Mouse (Mus musculus): ENCODE data around the gene Sox15. TPM values are rescaled to one million over a fixed set of nuclear protein-coding genes. Genes with fewer than 3 reads are reported as not detected.
"Not testable (repeated sequence)": the region's sequence is repeated elsewhere in the genome, so short reads cannot be mapped to it uniquely, and the experiment has no call there.

Gene Sox15
- total RNA-seq (2021), result not detected
- long read RNA-seq, experiment 1, result 0 reads
- long read RNA-seq, experiment 2, result 0 reads

GRCm38 (mm10) chr11:69655264-69656064 is at the start of gene Sox15:
TSS of gene Sox15 (plus strand) at chr11:69655314.
- intact Hi-C loops (cut with DNase I), result loop anchor here (2.0 to 10.0 kb wide), 2 partner anchors 25 to 219 kb away; partner anchors contain the start of gene Tmem95
- peak; percentile 39 to 54 for DNase-seq

- intact Hi-C loops (cut with DNase I), result no loop called here
- DNase-seq, result peak; percentile 63 to 66
Observed at GRCm38 (mm10) chr11:69605726-69606490, 49.2 kb upstream of the Sox15 start, which contains the start of gene Atp1b2. TSS of gene Atp1b2 (minus strand) at chr11:69605942.

GRCm38 (mm10) chr11:69606491-69606795 is 48.7 kb upstream of the Sox15 start:
- intact Hi-C loops (cut with DNase I), result no loop called here
- DNase-seq, result no peak

DNA sequence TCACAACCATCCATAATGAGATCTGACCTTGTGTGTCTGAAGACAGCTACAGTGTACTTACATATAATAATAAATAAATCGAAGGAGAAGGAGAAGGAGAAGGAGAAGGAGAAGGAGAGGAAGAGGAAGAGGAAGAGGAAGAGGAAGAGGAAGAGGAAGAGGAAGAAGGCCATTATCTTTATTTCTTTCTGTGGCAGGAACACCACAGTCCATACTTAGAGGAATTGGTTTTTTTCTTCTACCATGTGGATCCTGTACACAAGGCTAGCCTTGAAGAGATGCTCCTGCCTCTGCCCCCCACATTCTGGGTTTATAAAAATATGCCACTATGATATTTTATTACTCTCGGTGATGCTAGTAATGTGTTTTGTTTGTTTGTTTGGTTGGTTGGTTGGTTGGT is 48.3 kb upstream of the Sox15 start:
- DNase-seq, result no peak
- intact Hi-C loops (cut with DNase I), result no loop called here

DNA sequence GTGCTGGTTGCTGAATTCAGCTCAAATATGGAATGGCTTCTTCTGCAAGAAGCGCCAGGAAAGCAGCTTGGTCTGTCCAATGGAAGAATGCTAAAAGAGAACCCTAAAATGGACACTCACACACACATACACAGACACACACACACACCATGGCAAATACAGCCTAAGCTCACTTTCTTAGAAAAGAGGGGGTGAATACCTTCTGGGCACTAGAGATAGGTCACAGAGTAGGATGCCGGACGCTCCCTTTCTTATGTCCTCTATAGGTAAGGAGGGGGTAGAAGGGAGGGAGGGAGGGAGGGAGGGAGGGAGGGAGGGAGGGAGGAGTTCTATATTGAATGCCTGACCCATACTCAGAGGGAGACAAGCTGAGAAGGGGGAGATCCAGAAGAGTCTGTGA is 46.6 kb upstream of the Sox15 start:
- DNase-seq, result no peak
- intact Hi-C loops (cut with DNase I), result no loop called here

GRCm38 (mm10) chr11:69609416-69609815 is 45.7 kb upstream of the Sox15 start:
- DNase-seq, result no peak
- intact Hi-C loops (cut with DNase I), result no loop called here

GRCm38 (mm10) chr11:69610899-69611298 is 44.2 kb upstream of the Sox15 start:
- intact Hi-C loops (cut with DNase I), result no loop called here

GRCm38 (mm10) chr11:69613553-69614256 is 41.4 kb upstream of the Sox15 start:
- DNase-seq, result peak; percentile 83 to 85

More at GRCm38 (mm10) chr11:69610899-69611298, 44.2 kb upstream of the Sox15 start:
- DNase-seq, result no peak

GRCm38 (mm10) chr11:69614257-69614588 is 40.9 kb upstream of the Sox15 start:
- intact Hi-C loops (cut with DNase I); DNase-seq: not testable (repeated sequence)

More at GRCm38 (mm10) chr11:69613553-69614256, 41.4 kb upstream of the Sox15 start:
- intact Hi-C loops (cut with DNase I), result loop anchor here (1.0 to 2.0 kb wide), 2 partner anchors 34 to 67 kb away; no protein-coding TSS in a partner anchor

DNA sequence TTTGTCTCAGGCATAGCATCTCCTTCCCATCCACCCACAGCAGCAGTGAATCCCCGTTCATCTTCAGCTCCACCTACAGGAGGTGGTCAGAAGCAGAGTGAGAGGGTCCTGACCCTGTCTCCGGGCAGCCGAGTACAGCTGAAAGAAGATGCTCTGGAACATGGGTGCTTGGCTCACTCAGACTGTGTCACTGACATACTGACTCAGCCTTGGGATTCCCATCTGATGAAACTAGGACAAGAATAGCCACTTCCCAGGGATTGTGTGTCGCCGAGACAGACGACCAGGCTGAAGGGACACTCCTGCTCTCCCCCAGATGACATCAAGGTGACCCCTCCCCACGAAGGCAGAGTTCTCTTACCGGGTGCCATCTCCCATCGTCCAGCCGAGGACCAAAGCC is 38.3 kb upstream of the Sox15 start:
- no peak for DNase-seq
- intact Hi-C loops (cut with DNase I), result no loop called here

- no peak for DNase-seq
- intact Hi-C loops (cut with DNase I), result no loop called here
Observed at GRCm38 (mm10) chr11:69617805-69618204, 37.3 kb upstream of the Sox15 start, which contains the start of gene Shbg. TSS of gene Shbg (minus strand) at chr11:69617905.

- no peak for DNase-seq
- intact Hi-C loops (cut with DNase I), result no loop called here
Observed at GRCm38 (mm10) chr11:69620394-69621081, 34.6 kb upstream of the Sox15 start.

DNA sequence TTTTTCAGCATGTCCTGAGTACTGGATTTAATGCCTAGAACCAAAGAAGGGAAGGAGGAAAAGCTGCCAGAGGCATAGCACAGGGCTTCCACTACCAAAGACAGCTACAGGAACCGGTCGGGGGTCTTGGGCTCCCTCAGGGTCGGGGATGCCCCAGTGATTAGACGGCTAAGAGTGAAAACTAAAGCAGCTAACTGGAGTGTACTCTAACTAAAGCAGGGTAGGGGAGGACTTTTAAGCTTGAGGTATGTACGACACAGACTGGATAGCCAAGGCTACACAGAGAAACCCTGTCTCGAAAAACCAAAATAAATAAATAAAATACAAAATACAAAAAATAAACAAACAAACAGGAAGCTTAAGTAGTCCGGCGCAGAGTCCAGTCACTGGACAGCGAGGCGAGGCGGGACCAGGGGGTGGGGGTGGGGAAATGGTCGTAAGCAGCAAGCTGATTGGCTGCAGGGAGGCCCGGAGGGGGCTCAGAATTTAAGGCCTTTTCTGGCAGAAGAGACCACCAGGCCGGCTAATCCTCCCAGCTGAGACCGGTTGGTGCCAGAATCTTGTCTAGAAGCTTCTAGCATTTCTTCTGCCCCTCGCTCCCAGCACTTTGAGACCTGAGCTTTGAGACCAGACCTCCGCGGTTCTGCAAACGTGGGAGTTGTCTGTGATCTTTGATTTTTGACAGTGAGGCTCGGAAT is 33.4 kb upstream of the Sox15 start, which contains the start of gene Sat2:
Gene Sat2 (plus strand): TSS at position 454 of the 698 bp plus-strand sequence.
- intact Hi-C loops (cut with DNase I), result no loop called here

GRCm38 (mm10) chr11:69622406-69622805 is 32.7 kb upstream of the Sox15 start:
- intact Hi-C loops (cut with DNase I), result no loop called here

More for the DNA sequence above, 33.4 kb upstream of the Sox15 start, which contains the start of gene Sat2:
- DNase-seq, result peak; percentile 31 to 53

DNA sequence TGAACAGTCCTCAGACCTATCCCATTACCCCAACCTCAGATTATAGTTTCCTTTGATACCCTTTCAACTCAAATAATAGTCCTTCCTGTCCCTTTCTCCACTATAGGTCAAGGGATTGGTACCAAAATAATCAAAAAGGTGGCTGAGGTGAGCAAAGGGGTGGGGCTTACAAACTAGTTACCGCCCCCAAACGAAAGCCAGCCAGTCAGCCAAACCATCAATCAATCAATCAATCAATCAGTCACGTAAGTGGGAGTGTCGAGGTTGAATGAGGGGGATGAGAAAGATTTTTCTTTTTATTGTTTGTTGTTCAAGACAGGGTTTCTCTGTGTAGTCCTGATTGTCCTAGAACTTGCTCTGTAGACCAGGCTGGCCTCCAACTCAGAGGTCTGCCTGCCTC is 32.1 kb upstream of the Sox15 start:
- intact Hi-C loops (cut with DNase I), result no loop called here
- no peak for DNase-seq

More at GRCm38 (mm10) chr11:69622406-69622805, 32.7 kb upstream of the Sox15 start:
- no peak for DNase-seq

- DNase-seq; intact Hi-C loops (cut with DNase I): not testable (repeated sequence)
Observed at GRCm38 (mm10) chr11:69624339-69624738, 30.8 kb upstream of the Sox15 start.

GRCm38 (mm10) chr11:69628286-69628685 is 26.8 kb upstream of the Sox15 start:
- intact Hi-C loops (cut with DNase I), result no loop called here

GRCm38 (mm10) chr11:69629802-69630201 is 25.3 kb upstream of the Sox15 start:
- no peak for DNase-seq
- intact Hi-C loops (cut with DNase I), result loop anchor here (2.0 kb wide), 1 partner anchor 27 kb away; no protein-coding TSS in a partner anchor

More at GRCm38 (mm10) chr11:69628286-69628685, 26.8 kb upstream of the Sox15 start:
- peak; percentile 62 to 68 for DNase-seq
